Mouse (Mus musculus): ENCODE measurements around the gene Xpo4. TPM values are rescaled to one million over a fixed set of nuclear protein-coding genes. Genes with fewer than 3 reads are reported as not detected.

Gene Xpo4
- polyA plus RNA-seq, 1 experiment from 2014 or later = 29.3 TPM

GRCm38 (mm10) chr14:57527598-57527997 lies 137.6 kb downstream of the Xpo4 start:
- WGBS = 47% methylated on average over 2 of the region's 2 CpGs
- Histone ChIP-seq H3K27me3 (ENCODE audit: poor library complexity, severe bottlenecking) (peaks cover 80% of the 10 kb centered on the region), H3K4me3 (no peak overlapping the region), H3K4me1 (peaks cover 30% of the 10 kb centered on the region), H3K36me3 (replicated peaks) (no peaks in the 10 kb centered on the region), H3K27ac (no peak overlapping the region), H3K9me3 (no peaks in the 10 kb centered on the region)
- DNase-seq (ENCODE audit: extremely low spot score, low spot score) = no peak

Other genes with a start within 250 kb of the Xpo4 start
- gene Ift88, start 241.4 kb downstream of the Xpo4 start, polyA plus RNA-seq (2016; fragmentation: Nextera tagmentation; extraction: Ambion mirVana) = 11.5 and 12.9 TPM in 2 replicates
- 0.23 and 0.51 TPM in 2 replicates for gene Il17d, start 140.7 kb downstream of the Xpo4 start, polyA plus RNA-seq (2016; fragmentation: Nextera tagmentation; extraction: Ambion mirVana)
- gene Eef1akmt1, start 93.8 kb downstream of the Xpo4 start, polyA plus RNA-seq (2016; fragmentation: Nextera tagmentation; extraction: Ambion mirVana) = 95.9 and 99.0 TPM in 2 replicates
- gene Gm49361, start 80.7 kb upstream of the Xpo4 start, polyA plus RNA-seq (2016; fragmentation: Nextera tagmentation; extraction: Ambion mirVana) = not detected in 2 replicates
- 13.8 and 15.6 TPM in 2 replicates for gene Lats2, start 93.0 kb upstream of the Xpo4 start, polyA plus RNA-seq (2016; fragmentation: Nextera tagmentation; extraction: Ambion mirVana)
- 31.1 and 32.3 TPM in 2 replicates for gene Sap18, start 132.8 kb upstream of the Xpo4 start, polyA plus RNA-seq (2016; fragmentation: Nextera tagmentation; extraction: Ambion mirVana)
- 67.6 and 69.4 TPM in 2 replicates for gene Ska3, start 160.8 kb upstream of the Xpo4 start, polyA plus RNA-seq (2016; fragmentation: Nextera tagmentation; extraction: Ambion mirVana)
- gene Mrpl57, start 160.8 kb upstream of the Xpo4 start, polyA plus RNA-seq (2016; fragmentation: Nextera tagmentation; extraction: Ambion mirVana) = 148 and 159 TPM in 2 replicates
- gene Zdhhc20, start 224.8 kb upstream of the Xpo4 start, polyA plus RNA-seq (2016; fragmentation: Nextera tagmentation; extraction: Ambion mirVana) = 50.3 and 54.2 TPM in 2 replicates

All from forebrain, embryonic 10.5 days (tissue).